Mouse (Mus musculus) monocyte, adult 5-6 weeks (primary cell): ENCODE measurements around the gene Fshr. TPM values are rescaled to one million over a fixed set of nuclear protein-coding genes. Genes with fewer than 3 reads are reported as not detected.
"Not testable (repeated sequence)": the region's sequence is repeated elsewhere in the genome, so short reads cannot be mapped to it uniquely, and the experiment has no call there.

Experiments
- ATAC-seq: fragments of 153-309, 156-312 bp; replicated peaks from 2 replicates; pipeline ENCODE4 v1.8.0; 2017; ENCODE audit warnings: mild to moderate bottlenecking; ENCODE audit not compliant: low TSS enrichment, insufficient number of reproducible peaks, severe bottlenecking, poor library complexity, low FRiP score
- total RNA-seq: library from RNA; stranded (forward); fragments of 200-1000, 200-491, 200-594 nt; gene quantifications from 3 replicates; pipeline ENCODE4 v1.2.3, GENCODE M21; 2017

Gene Fshr
- total RNA-seq = not detected in 3 replicates

GRCm38 (mm10) chr17:89200575-89200974 is at the start of gene Fshr:
Gene Fshr, minus strand, starts transcription at chr17:89200675.
- no peak for ATAC-seq

GRCm38 (mm10) chr17:89202181-89202580 is 1.7 kb upstream of the Fshr start:
- no peak for ATAC-seq

GRCm38 (mm10) chr17:89173545-89173944 is 26.9 kb downstream of the Fshr start:
- no peak for ATAC-seq

- ATAC-seq = no peak
Measured at GRCm38 (mm10) chr17:89164773-89165172, 35.7 kb downstream of the Fshr start.

GRCm38 (mm10) chr17:89162475-89162874 is 38.0 kb downstream of the Fshr start:
- ATAC-seq = no peak

- ATAC-seq = not testable (repeated sequence)
Measured at GRCm38 (mm10) chr17:89159343-89159742, 41.1 kb downstream of the Fshr start.

- ATAC-seq = no peak
Measured at GRCm38 (mm10) chr17:89144806-89145205, 55.7 kb downstream of the Fshr start.

- no peak for ATAC-seq
Measured at GRCm38 (mm10) chr17:89120023-89120422, 80.5 kb downstream of the Fshr start.

- no peak for ATAC-seq
Measured at GRCm38 (mm10) chr17:89119250-89119649, 81.2 kb downstream of the Fshr start.

- ATAC-seq = peak; percentile 66
Measured at GRCm38 (mm10) chr17:89113944-89114343, 86.5 kb downstream of the Fshr start.

- no peak; the same call in 1 of the 2 replicates for ATAC-seq
Measured at GRCm38 (mm10) chr17:89100719-89101350, 99.6 kb downstream of the Fshr start.

- not testable (repeated sequence) for ATAC-seq
Measured at GRCm38 (mm10) chr17:89099733-89100132, 100.7 kb downstream of the Fshr start.

GRCm38 (mm10) chr17:89089692-89090475 is 110.6 kb downstream of the Fshr start:
- ATAC-seq = no peak

- ATAC-seq = no peak
Measured at GRCm38 (mm10) chr17:89082897-89083296, 117.6 kb downstream of the Fshr start.

- ATAC-seq = no peak
Measured at GRCm38 (mm10) chr17:89079706-89080105, 120.8 kb downstream of the Fshr start.

- no peak for ATAC-seq
Measured at GRCm38 (mm10) chr17:89064327-89065095, 136.0 kb downstream of the Fshr start.

- no peak for ATAC-seq
Measured at GRCm38 (mm10) chr17:89062348-89062949, 138.0 kb downstream of the Fshr start.

GRCm38 (mm10) chr17:89051031-89051563 is 149.4 kb downstream of the Fshr start:
- ATAC-seq = no peak

- no peak for ATAC-seq
Measured at GRCm38 (mm10) chr17:89049071-89049470, 151.4 kb downstream of the Fshr start.
